Mouse (Mus musculus) left cerebral cortex, adult 8-10 months (tissue): ENCODE measurements around the gene Tbc1d10c. TPM values are rescaled to one million over a fixed set of nuclear protein-coding genes. Genes with fewer than 3 reads are reported as not detected.
A peak's percentile ranks its signal among the peaks of the same experiment; 100 is the strongest.

Experiments used
- DNase-seq, 2 experiments: peaks; one replicate each; pipeline ENCODE4 v3.0.0; 2022; ENCODE audit warnings: low spot score in 2 of 2
- total RNA-seq, 4 experiments: library from RNA; stranded (reverse); gene quantifications; 2 replicates each; pipeline ENCODE4 v1.2.4; 2022

Tbc1d10c gene
- total RNA-seq: 1 to 10 TPM; 1.6 to 3.3 (median 2.7) TPM

DNA sequence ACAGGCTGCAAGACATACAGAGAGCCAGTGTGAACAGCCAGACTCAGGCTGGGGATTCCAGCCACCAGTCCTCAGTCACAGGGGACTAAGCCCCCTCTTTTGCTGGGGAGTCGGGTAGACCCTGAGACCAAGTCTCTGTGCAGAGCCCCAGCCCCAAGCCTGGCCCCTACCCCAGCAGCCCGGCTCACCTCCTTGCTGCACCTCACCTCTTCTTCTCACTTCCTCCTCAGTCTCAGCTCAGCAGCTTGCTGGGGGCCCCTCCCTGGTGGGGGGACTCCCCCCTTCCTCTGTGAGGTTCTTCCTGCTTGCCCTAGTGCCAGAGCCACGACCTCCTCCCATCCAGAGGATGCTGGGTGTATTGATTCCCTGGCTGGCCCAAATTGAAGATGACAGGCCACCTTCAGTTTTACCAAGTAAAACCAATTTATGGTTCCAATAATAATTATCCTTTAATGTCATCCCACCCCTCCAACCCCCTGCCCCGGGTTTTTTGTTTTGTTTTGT, at the start of gene Tbc1d10c:
Gene Tbc1d10c, minus strand, starts transcription at position 454 of the 504 bp plus-strand sequence.
- no peak for DNase-seq

DNA sequence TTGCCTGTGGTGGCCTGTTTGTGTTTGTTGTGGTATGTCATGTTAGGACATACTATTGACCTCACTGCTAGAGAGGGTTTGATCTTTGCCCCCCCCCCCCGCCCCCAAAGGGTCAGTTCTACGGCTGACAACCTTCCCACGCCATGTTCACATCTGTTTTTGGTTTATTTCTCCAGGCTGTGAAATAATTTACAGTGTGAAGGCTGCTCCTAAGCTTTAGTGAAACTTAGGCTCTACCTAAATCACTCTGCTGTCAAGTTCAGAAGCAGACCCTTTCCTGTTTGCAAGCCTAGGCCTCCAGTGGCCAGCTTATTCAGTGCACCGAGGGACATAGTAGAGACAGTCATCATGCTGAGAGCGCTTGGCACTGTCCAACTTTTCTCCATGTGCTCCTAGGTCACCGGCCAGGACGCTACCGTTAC, 49.2 kb upstream of the Tbc1d10c start:
- no peak for DNase-seq

DNA sequence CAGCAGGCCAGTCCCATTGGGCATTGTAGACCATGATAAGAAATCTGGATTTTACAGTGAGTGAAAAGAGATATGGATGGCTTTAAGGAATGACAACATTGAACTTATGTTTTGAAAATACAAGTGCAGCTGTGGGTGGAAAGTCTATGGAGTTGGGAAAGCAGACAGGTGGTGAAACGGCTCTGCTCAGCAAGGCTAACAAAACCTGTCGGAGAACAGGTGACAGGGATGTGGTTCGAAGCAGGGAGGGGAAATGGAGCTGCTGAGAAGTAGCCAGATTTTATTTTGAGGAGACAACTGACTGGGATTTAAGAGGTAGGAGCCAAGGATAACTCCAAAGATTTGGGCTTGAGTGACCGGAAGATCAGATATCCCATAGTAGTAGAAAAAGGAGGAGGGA, 43.5 kb upstream of the Tbc1d10c start:
- DNase-seq: no peak

DNA sequence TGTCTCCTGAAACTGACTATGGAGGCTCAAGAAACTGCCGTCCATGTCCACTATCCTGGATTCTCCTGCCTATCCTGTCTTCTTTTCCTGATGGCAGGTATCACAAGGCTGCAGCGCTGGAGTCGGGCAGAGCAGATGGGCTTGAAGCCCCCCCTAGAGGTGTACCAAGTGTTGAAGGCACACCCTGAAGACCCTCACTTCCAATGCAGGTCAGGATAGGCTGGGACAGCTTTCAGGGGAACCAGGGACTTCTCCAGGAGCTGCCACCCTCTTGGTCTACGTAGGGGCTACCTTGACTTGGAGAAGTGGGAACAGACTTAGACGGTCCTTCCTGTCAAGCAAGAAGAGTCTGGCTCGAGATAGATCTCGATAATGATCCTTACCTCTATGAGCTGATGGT, 41.6 kb upstream of the Tbc1d10c start:
- DNase-seq: no peak

DNA sequence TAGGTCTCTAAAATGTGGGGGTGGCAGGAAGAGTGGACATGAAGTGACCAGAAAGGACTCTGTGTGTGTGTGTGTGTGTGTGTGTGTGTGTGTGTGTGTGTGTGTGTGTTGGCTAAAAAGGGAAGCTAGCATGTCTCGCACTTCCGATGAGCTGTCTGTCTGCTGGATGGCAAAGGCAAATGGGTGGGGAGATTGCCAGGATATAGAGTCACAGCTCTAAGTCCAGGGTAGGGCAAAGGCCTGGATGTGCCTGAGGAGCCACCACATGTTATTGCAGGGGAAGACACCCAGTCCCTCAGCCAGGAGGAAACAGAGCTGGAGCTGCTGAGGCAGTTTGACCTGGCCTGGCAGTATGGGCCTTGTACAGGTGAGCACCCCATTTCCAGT, 41.1 kb upstream of the Tbc1d10c start:
- peak in 1 of 2 experiments; percentile 50 for DNase-seq

DNA sequence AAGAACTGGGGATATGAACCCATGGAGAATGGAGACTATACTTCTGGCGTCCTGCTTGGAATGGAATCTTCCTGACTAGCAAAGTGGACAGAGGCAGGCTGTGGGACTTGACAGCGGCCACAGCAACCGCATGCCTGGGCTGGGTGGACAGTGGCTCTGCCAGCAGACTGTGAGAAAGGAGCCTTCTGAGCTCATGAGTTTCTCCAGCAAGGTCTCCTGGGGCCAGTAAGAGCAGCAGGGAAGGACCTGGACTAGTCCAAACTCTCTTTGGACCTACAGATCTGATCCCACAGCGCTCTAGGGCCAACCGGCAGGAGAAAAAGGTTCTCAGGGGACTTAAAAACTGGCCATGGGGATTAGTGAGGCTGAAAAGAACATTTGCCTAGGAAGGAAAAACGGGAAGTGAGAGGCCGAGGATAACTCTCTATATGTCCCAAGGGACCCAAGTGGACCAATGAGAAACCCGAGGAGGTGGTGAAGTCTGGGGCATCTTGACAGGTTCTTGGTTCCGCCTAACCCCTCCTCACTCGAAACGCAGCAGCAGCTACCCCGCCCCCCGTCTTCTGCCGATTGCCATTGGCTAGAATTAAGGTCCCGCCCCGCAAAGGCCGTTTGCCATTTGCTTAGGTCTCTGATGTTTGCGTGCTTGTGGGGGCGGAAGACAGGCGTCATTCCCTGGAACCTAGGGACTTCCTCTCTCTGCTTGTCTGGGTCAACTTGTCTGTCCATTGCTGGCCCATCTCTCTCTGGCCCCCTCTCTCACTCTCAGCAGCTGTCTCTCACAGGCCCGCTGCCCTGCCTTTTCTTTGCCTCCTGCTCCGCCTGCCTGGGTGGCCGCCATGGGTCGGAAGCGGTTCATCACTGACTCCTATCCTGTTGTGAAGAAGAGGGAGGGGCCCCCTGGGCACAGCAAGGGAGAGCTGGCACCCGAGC, 40.4 kb upstream of the Tbc1d10c start, which contains the start of gene Pold4:
Gene Pold4, plus strand, starts transcription at position 647 of the 933 bp plus-strand sequence.
- peak; percentile 85 to 98 for DNase-seq

DNA sequence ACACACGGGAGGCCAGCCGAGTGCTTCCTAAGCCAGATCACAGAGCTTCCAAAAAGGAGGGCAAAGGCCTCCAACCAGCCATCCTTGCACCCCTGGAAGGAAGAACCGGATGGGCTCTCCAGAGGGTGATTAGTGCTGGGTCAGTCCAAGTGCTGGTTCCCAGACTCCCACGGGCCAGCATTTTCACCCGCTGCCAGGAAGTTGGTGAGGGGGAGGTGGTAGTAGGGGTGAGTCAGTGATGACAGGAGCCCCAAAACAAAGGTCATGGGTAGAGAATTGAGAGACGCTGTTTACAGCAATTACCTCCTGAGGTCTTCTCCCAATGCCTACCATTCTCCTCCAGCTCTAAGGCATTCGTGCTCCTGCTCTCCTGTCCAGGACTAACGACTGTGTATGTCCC, 39.3 kb upstream of the Tbc1d10c start:
- no peak for DNase-seq

DNA sequence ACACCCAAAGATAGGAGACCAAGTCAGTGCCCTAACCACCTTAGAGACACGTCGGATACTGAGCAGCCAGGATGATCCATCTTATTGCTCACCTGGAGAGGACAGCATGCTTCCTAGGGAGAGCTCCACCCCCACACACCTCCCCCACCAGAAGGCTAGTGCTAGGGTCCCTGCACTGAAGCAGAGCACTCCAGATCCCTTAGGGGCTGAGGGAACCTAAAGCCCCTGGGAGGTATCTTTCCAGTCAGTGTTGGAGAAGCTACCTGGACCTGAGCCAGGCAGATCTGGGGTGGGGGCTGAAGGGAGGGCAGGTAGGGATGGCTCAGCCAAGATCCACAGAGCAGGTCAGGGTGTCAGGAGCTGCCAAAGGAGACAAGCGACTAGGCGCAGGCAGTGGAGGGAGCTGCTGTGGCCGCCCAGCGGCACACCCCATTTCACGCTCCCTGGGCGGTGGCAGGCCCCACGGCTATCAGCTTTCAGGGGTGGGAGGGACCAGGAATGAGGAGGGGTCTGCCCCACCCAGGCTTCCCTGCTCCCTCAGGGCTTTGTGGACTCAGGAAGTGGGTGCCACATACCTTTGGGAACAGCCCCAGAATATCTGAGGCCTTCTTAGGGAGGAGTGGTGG, 38.5 kb upstream of the Tbc1d10c start:
- no peak for DNase-seq

DNA sequence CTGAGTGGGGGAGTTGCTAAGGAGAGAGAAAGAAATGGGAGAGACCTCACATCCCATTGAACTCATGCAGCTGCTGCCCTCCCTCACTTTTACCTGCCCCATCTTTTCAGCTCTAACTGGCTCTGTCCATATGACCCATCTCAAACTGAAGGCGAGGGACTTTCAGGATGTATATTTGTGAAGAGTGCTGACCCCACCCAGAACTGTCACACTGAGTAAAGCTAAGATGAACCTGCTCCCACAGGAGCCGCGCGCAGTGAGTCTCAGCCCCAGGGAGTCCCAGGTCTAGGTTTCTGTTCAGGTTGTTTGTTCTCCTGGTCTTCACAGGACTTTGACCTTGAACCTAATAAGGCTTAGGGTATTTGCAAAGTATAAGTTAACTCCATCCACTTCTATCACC, 37.8 kb upstream of the Tbc1d10c start:
- no peak for DNase-seq

DNA sequence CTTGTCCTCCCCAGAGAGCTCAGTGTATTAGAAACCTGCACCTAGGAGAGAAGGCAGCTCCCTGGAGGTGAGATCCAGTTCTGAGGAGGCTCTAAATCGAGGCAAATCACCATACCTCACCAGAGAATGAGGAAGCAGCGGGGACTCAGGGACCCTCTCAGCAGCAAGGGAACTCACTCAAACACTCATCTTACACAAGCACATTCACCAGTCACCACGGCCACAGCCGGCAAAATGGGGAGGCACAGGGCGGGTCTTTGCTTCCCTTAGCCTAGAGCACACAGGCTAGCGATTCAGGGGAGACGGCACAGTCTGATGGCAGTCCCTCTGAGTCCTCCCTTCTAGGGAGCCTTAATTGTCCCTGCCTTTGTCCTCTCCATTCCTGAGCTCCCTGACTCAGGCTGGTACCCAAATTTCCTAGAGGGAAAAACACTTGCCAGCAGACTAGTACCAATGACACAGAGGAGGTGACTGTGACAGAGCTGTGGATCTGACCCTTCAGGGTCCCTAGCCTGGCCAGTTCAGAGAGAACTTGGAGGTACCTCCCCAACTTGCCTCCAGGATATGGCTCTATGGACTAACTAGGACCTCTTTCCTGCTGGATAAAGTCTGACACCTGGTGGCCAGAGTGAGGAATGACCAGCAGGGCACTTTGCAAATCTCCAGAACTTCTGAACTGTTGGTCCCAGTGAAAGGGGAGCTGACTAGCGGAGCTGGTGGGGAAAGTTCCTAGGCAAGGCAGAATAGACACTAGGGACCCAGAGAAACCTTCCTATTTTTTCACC, 37.0 kb upstream of the Tbc1d10c start:
- DNase-seq: peak in 1 of 2 experiments; percentile 45

DNA sequence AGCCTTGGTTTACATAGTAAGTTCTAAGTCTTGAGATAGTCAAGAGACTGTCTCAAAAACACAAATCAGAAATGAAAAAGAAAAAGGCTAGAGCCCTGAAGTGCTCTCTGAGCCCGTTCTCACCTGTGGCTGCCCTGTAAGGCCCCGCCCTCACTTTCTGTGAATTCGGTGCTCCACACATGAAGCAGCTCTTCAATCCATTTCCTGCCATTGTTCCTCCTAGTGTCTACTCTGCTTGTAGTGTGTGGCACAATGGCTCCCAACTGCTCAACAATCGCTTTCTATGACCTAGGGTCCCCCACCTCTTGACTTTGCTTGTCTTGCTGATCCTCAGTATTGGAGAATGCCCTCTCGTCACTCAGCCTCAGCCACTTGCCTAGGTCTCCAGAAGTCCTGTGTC, 36.4 kb upstream of the Tbc1d10c start:
- no peak for DNase-seq

DNA sequence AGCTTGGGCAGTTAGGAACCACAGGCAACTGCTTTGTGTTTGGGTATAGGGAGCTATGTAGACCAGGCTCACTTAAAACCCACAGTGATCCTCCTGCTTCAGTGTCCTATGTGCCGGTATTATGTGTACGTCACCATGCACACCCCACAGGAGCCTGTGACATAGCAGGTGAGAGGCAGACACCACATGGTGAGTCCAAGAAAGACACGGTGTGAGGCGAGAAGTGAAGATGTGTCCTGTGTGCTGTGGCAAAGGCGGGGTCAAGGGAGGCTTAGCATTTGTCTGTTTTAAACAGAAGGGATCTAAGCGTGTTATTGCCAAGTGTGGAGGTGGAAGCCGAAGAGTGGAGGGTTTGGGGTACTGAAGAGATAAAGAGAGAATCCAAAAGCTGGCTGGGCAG, 35.7 kb upstream of the Tbc1d10c start:
- DNase-seq: no peak

DNA sequence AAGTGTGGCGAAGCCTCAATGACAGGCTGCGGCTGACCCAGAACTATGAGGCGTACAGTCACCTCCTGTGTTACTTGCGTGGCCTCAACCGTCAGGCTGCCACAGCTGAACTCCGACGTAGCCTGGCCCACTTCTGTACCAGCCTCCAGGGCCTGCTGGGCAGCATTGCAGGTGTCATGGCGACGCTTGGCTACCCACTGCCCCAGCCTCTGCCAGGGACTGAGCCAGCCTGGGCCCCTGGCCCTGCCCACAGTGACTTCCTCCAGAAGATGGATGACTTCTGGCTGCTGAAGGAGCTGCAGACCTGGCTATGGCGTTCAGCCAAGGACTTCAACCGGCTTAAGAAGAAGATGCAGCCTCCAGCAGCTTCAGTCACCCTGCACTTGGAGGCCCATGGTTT, 31.1 kb upstream of the Tbc1d10c start:
- DNase-seq: no peak

DNA sequence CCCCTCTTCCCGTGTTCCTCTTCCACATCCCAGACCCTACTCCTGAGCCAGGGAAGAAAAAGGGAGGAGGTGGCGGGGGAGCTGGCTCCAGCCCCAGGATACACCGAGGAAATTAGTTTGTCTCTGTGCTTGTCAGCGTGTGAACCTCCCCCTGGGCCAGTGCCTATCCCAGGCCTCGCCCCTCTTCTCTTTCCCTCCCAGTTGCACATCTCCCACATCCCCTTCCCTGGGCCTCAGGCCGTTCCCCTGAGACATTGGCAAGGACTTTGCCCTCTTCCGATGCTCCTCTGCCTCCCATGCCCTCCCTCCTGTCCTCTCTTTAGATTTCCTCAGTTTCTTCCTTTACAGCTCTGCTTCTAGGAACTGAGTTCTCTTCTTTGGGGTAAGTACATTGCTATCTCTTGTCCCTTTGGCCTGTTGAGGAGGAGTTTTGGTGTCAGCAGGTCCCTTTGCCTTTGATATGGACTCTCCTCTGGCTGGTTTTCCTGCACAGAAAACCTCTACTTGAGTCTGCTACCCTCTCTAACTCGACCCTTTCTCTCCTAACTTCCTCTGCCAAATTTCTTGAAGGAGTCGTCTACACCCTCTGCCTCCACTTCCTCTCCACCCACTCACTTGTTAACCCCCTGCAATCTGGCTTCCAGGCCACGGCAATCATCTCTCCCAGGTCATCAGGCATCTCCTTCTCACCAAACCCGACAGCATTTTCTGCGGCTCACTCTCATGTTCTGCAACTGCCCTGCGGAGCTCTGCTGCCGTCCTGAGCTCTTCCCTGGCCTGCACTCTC, 30.1 kb upstream of the Tbc1d10c start:
- DNase-seq: no peak

DNA sequence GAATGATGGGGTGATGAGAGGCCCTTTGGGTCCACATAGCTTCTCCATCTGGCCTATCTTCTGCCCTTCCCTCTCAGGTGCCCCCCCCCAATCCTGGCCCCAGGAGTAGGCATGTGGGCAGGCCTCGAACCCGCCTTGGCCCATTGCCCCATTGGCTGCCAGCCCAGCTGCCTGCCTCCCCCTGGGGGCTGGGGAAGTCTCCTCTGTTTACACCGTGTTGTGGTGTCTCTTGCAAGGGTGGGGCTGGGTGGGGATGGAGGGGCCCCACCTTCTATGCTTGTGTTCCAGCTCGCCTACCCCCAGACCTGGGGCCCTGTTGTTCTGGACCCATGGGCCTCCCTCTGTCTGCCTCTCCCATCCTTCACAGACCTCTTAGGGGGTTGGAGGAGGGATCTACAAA, 29.3 kb upstream of the Tbc1d10c start:
- no peak for DNase-seq

DNA sequence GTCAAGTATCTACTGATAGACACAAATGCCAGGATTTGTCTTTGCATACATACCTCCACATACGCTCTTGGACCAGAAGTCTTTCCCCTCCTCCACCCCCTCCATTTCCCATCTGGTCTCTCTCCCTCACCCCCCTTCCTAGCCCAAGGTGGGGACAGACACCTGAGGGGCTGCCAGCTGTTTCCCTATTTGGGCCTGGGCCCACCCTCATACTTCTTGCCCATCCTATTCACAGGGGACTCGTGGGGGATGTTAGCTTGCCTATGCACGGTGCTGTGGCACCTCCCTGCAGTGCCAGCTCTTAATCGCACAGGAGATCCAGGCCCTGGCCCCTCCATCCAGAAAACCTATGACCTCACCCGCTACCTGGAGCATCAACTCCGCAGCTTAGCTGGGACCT, 28.9 kb upstream of the Tbc1d10c start:
- no peak for DNase-seq

DNA sequence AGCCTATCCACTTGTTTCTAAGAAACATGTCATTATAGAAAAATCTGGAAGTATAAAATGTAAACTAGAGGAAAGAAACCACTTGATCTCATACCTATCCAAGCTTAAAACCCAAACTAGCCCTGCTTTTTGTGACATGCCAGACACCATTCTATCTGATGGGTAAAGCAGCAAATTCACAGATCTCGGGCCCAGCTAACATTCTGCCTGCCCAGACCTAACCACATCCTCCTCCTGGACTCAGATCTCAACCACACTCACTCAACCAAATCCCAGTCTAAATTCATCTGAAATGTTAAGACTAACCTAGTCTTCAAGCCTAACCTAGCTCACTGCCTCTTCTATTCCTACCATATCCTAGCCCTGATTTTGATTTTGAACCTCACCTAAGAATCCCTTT, 27.7 kb upstream of the Tbc1d10c start:
- no peak for DNase-seq

DNA sequence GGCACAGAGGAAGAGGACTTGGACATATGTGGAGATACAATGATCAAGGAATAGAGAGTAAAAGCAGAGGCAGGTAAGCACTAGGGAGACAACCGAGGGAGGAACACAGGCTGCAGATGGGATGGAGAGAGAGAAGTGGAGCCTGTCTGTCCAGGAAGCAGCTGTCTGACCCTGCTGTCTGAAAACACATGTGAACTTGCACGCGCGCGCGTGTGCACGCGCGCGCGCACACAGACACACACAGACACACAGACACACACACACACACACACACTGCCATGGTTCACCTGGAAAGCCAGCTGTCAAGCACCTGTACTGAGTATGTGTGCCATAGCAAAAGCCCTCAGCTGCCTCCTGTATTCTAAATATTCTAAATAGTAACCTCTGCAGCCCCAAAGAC, 27.2 kb upstream of the Tbc1d10c start:
- DNase-seq: no peak

DNA sequence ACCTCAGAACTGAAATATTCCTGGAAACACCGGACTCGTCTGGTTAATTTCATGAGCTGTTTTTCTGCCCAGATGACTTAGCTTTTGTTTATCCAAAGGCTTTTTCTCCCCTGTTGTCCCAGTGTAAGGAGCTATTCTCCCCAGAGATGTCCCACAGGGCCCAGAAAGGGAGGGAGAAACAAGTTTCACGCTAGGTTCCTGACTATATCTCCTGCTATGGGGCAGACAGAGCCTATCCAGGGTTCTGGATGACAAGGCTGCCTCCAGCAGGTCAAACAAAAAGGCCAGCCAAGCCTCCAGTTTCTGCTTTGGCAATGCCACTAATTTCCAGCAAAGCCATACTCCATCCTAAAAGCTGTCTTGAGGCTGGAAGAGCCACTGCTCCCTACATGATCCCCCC, 26.8 kb upstream of the Tbc1d10c start:
- no peak for DNase-seq

DNA sequence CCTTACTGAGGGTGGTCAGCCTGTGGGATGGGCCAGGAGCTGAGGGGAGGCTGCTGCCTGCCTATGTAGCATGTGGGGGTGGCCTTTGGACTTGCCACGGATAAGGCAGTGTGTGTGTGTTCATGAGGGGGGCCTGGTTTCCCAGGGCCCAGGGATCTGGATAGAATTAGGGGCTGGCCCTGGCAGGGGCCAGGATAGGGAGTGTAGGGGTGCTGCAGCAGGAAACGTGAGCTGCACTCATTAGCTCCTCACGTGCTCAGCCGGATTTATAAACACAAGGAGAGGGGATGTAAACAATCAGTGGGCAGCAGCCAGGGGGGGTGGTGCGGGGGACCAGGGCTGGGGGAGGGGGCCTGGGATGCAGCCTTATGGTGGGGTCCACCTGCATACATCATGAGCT, 26.1 kb upstream of the Tbc1d10c start:
- DNase-seq: no peak
